Mouse (Mus musculus) cerebellum, adult 11 months (tissue): ENCODE data around the gene Myo5a.

Experiments used
- DNase-seq: peaks from one replicate; pipeline ENCODE4 v3.0.0; 2022

Myo5a gene

DNA sequence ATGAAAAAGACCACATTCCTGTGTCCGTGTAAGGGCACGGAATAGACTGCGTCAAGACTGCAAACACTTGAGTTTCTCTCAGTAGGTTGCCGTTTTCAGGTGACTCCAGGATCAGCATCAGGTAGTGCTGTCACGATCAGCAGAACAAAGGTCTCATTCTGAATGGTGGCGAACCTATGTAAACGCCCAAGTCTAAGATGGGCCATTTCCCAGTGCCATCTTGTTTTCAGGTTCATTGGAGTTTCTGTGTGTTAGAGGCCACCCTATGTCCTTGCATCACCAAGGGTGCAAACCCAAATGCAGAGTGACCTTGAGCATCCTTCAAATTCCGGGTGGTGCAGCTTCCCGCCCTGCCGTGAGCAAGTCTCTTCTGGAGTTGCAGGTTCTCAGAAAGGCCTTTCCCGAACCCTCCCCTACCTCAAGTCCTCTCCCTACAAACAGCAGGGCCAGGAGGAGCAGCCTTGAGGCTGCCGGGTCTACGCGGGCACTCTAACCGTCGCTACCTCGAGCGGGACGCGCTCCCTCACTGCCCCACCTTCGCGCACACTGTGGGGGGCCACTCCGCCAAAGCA is at the start of gene Myo5a:
Gene Myo5a, plus strand, starts transcription at position 559 of the 572 bp plus-strand sequence.
- no peak for DNase-seq

DNA sequence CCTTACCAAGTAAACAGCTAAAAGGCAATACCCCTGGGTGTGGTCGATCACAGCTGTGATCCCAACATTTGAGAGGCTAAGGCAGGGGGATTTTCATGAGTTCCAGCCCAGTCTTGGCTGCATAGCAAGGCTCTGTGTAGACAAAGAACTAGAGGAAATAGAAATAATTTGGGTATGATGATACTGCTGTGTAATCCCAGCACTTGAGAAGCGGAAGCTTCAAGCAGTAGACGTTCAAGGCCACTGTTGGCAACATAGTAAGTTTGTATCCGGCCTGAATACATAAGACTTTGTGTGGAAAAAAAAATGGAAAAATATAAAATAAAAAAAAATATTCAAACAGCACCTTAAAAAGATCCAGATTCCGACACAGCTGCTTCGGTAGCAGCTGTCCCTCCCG is 48.3 kb upstream of the Myo5a start:
- DNase-seq, result no peak

DNA sequence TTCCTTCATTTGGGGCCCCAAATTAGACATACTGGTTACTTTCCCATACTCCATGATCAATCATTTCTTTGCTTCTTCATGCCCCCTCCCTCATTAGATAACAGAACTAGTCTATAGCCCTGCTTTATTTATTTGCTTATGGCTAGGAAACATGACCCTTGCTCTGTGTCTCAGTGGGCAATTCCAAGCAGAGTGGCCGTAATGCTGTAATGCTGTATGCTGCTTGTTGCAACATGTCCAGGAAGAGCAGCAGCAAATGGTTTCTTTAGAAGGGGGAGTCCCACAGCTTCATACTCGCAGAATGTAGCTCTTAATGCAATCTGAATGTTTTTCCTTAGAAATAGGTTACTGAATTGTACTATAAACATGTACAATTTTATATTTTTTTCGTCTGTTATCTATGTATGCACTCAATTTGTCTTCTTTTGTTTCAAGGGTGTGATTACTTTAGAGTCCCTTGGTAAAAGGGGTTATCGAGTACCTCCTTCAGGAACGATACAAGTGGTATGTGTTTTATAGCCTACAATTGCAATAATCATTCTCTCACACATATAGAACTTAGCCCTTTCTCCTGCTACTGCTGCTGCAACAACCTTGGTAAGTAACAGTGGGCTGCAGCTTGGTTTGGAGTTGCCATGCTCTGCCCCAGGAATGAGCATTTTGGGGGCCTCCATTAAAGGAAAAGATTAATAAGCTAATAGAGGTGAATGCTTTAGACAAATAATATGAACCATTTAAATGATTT is 47.5 kb upstream of the Myo5a start:
- DNase-seq, result no peak

DNA sequence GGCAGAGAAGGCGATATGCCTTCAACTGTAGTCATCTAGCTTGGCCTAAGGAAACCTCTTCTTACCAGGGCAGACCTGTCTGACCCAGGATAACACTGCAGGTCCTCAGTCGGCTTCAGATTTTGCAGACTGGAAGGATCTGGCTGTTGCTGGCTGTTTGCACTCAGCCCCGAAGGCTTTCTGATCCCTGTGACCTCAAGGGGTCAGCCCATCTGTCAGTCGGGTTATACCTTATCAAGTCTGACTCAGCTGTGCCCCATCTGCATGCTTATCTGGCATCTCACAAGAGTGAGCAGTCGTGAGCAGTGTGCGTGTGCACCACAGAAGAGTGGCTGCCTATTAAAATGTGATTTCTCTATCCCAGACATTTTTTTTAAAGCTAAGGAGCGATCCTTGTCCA is 46.7 kb upstream of the Myo5a start:
- no peak for DNase-seq

DNA sequence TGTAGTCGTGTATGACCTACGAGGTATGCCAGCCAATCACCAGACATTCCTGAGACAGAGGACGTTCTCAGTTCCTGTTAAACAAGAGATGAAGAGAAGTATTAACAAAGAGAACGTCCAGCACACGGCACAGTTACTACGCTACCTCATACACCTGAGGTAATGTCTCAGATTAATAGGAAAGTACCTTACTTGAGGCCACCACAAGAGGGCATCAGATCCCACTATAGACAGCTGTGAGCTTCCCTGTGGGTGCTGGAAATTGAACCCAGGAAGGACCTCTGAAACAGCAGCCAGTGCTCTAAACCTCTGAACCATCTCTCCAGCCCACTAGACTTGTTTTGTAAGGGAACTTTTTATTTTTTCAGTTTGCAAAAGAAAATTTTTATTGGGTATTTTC is 45.1 kb upstream of the Myo5a start:
- no peak for DNase-seq

DNA sequence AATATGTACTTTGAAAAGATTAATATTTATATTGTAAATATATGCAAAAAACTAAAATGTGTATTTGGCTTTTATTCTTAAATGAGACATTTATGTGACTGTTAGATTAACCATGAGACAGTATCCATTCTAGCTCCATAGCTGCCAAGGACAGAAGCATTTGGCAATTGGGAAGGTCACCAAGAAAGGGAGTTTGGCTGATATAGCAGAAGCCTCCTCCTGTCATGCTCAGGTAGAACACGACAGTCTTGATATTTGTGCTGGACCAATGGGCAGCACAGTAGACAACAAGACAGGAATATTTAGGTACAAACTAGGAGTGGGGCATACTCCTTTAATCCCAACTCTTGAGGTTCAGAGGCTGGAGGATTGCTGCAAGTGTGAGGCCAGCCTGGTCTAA is 38.4 kb upstream of the Myo5a start:
- DNase-seq, result no peak

DNA sequence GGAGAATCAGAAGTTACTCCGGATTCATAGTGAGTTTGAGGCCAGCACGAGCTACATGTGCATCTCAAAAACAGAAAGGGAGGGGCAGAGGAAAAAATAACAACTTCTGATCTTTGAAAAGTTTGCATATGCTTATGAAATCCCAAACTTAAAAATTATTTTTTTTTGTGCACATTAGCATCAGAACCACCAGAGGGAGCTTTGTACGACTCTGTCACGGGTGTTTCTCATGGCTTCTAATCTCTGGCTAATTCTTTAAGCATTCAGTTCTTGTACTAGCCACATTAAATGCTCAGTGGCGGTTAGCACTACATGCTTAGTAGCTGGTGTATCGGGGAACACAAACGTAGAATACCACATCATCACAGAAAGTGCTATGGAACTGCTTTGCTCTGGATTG is 37.7 kb upstream of the Myo5a start:
- no peak for DNase-seq

DNA sequence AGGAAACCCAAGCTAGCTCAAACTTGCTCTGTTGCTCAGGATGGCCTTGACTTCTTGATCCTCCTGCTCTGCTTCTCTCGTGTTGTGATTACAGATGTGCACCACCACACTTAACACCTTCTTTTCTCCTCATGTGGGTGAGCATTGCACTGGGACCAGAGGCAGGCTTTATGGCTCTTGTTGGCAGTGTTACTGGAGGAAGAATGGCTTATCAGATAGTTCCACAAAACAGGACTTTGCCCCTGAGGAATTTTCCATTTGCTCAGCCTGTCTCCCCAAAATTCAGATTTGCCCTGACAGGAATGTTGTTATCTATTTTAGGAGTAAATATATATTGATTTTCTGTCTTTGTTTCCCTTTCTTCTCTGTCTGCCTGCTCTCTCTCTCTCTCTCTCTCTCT is 36.1 kb upstream of the Myo5a start:
- no peak for DNase-seq

DNA sequence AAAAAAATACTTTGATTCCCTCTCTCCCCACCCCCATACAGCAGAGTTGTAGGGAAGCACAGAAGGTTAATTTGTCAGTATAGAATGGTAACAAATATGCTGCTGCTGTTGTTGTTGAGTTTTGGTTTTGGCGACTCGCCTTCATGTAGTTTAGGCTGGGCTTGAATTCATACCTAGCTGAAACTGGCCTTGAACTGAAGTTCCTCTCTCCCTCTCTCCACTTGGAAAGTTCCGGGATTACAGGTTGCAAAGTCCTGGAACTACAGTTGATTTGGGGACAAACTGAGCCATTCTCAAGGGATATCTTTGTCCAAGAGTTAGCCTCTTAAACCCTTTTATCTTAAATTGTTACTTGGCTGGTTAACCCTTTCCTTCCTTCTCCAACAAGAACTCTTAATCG is 34.9 kb upstream of the Myo5a start:
- DNase-seq, result no peak

DNA sequence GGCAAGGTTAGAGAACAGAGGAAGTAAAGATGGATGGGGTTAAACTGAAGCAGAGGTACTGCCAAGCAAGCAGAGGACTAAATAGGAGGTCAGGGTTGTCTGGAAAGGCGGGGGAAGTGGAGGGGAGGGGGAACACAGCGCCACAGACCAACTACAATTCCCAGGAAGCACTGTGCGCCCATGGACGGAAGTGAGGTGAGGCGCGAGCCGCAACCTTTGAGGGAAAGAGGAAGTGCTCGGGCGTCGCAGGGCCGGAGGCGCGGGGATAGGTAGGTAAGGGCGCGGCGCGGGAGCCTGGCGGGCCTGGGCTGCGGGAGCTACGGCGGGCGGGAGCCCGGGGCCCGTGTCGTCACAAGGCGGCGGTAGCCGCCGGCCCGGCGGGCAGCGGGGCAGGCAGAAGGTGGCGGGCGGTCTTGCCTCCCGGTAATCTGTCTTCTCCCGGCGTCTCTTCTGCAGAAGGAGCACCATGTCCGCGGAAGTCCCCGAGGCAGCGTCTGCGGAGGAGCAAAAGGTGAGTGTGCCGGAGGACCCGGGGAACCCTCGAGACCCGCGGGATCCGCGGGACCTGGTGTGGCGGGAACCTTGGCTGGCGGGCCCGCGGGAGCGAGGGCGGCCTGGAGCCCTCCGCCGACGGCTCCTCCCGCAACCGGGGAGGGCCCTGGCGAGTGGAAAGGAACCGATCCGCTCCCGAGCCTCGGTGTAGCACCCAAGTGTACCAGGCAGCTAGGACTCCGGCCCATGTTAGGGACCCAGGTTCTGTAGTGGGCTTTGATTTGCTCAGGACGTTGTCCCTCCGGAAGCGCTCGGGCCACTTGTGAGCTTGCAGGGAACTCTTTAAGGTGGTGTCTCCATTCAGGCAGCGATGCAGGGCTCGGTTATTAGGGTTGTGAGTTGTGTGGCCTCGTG is 33.1 kb upstream of the Myo5a start, which contains the start of gene Arpp19:
Gene Arpp19, plus strand, starts transcription at position 164 of the 906 bp plus-strand sequence.
- DNase-seq, result peak; percentile 81

DNA sequence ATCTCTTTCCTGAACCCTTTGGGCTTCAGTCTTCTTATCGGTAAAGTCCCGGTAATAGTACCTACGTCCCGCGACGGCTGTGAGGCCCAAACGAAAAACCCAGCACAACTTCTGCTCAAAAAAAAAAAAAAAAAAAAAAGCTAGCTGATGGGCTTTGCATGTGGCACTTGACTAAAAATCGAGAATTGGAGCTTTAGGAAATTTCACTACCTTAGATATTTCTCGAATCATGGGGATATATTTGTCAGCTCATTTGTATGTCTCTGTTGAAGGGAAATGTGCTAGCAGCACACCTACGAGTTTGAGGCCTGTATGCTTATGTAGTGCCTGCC is 32.5 kb upstream of the Myo5a start:
- DNase-seq, result no peak

DNA sequence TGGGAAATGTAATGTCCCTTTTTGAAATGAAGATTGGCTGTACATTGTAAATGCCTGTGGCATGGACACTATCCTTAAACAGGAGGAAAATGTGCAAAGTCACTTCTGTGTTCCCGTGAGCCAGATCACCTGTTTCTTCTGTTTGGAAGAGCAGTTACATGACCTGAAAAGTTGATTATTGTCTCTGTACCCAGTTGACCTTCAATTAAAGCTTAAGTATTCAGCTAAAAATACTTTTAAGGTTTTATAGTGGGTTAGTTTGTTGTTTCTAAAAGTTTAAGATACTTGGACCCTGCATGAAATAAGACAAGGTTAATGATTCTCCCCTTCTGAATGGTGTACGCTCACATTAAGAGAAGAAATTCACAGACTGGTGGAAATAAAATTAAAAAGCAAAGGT is 30.2 kb upstream of the Myo5a start:
- DNase-seq, result no peak

DNA sequence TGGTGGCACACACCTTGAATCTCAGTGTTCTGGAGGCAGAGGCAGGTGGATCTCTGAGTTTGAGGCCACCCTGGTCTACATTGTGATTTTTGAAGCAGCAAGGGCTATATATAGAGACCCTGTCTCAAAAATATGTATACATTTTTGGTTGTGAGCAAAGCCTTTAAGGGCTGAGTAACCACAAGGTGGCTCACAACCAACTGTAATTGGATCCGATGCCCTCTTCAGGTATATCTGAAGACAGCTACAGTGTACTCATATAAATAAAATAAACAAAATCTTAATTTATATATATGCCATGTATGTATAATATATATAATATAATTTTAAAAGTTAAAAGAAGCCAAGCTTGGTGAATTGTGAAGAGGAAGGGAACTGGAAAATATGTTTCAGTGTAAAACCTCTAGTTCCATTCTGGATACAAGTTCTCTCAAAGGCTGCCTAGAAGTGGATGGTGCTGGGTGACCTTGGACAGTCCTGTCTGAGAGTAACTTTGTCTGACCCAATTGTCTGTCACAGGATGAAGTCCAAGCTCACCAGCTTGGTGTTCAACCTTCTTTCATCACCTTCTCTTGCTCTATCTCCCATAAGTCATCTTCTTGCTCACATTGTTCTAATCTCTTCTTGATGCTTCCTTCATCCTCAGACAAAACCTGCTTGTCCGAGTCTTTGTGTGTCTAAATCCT is 28.8 kb upstream of the Myo5a start:
- DNase-seq, result no peak

DNA sequence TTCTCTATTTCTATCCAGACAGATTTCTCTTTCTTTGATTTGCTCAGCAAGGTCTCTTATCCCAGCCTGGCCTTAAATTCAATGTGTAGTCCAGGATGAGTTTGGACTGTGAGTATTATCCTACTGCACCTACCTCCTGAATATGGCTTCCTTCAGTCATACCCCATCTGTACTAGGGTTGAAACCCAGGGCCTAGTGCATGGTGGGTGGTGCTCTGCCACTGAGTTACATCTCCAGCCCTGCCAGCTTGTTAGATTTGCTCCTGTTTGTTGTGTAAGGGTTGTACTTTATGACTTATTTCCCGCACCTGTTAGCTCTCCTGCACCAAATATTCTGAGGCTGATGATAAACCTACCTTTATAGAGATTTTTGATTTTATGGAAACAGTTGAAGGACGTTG is 27.6 kb upstream of the Myo5a start:
- DNase-seq, result no peak

DNA sequence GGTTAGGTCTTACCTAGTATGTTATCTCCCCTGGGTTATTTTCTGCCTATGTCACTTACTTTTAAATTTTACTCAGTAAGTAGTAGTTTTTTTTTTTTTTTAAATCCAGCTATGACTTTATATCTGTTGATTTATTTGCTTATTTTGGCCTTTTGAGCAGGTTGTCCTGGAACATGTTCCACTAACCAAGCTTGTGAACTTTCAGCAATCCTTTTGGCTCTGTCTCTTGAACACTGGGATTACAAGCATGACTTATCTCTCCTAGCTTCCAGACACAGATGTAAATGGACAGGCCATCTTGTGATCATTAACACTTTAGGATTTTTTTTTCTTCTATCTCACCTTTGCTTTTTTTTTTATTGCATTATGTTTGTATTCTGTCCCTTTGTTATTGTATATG is 23.7 kb upstream of the Myo5a start:
- DNase-seq, result no peak

DNA sequence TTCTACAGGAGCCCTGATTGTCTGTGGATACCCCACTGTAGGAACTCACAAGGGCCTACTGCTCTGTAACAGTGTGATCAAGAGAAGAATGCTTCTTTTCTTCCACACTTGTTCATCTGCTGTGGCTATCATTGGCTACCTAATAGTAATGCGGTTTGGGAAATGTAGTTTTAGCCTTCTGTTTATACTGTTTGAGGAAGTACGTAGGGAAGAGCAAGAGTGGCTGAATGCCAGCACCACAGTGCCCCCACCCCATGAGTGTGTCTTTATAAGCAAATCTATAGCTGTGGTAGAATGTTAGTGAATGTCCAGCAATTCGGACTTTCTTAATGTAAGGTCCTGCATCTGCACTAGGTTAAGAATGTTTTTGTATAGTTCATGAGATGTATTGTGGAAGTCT is 21.7 kb upstream of the Myo5a start:
- DNase-seq, result no peak

DNA sequence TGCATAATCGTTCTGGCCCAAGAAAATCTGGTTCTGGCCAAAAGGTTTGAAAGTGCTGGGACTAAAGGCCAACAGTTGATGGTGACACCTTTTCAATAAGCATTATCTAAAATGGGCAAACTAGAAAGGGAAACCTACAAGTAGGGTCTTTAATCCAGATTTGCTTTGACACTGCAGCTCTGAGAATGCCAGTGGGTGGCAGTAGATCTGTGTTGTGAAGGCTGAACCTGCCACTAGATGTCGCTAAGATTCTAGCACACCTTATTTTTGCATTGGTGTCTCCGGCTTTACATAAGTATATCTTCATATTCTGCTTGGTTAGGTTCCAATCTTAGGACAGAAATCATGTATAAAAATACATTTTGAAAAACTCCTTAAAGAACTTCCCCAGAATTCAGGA is 20.8 kb upstream of the Myo5a start:
- peak; percentile 71 for DNase-seq

DNA sequence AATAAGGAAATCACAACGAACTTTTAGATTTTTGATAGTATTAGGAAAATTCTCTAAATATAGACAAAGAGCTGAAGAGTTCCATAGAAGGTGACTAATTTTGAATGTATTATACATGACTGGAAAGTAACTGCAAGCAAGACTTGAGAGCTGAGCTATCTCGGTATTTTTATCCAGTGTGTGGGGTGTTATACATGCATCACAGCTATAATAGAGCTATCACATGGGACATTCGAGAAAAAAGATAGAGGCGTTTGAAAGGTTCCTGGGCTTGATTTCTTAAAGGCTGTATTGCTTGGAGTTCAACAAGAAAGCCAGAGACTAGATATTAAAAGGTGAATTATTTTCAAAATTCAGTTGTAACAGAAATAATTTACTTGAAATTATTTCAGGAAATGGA is 19.0 kb upstream of the Myo5a start:
- DNase-seq, result no peak

DNA sequence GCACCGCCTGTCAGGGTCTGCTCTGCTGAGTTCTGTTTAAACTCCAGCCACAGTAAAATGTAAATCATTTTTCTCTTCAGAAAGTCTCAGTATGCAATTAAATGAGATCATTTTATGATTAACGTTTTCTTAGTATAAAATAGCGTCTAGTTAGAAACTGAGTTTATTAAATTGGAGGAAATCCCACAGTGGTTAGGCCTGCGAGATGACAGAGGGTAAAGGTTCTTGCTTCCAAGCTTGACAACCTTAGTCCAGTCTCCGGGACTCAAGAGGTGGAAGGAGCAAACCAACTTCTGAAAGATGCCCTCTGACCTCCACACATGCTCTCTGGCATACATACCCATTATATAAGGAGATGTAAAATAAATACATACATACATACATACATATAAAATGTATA is 15.8 kb upstream of the Myo5a start:
- no peak for DNase-seq

DNA sequence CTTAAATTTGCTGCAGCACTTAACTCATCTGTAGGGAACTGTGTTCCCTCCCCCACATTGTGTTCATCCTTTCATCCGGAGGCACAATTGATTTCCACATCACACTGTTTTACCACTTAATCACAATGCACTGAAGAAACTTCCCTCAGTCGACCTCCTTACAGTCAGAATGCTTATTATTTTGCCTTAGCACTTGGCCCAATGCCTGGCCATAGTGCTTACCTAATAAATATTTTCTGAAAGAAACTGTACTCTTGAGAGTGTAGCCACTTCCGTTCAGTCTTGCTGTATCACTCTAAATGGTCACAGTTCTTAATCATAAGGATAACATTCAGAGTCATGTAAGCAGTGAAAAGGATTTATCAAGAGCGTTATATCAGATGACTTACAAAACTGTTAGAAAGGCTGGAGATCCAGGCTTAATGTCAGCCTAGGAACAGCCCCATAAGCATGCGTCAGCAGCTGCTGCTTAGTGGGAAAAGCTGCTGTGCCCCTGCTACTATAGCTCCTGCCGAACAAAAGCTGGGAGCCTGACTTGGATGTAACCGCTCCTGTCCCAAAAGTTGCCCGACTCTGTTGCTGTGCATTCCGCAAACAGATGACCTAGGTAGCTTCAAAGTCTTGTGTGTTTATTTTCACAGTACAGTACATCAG is 6.0 kb upstream of the Myo5a start:
- DNase-seq, result no peak

DNA sequence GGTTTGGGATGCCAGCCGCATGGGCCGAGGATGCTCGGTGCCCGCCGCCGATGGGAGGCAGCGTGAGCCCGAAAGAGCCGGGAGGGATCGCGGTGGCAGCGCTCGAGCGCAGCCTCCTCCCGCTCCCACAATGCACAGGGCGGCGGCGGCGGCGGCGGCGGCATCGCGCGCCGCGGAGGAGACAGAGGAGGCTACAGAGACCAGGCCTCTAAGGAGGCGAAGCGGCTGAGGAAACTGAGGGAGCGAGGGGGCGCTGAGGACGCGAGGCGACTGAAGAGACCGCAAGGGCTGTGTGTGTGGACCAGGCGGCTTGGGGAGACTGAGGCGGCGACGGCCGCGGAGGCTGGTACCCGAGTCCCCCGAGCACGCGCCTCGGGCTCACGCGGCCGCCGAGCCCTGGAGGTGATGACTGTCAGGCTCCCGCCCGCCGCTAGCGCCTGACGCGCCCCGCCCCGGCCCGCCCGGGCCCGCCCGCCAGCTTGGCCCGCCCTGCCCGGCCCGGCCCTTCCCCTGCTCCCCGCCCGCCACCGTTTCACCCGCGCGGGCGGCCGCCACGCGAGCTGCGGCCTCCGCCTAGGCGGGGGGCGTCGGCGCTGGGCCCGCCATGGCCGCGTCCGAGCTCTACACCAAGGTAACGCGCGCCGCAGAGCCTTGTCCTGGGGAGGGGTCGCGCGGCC is 352 bp downstream of the Myo5a start:
- DNase-seq, result peak; percentile 81

DNA sequence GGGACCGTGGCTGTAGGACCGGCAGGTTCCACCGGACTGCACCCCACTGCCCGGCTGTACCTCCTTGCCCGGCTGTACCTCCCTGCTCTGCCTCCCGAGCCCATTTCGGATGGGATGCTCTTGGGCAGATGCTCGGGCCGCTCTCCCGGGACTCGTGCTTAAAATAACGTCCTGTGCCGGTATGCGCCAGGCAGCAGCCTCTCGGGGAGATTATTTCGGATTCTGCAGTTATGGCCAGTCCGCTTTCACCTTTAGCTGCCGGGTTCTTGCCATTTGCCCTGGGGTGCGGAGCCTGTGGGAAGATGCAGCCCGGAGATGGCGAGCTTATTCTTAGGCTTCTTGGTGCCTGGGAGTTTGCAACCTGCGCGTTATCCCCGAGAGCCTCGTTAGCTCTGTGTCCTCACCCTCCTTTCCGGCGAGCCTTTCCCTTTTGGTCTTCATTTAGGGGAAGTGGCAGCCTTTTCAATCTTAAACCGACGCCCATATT is 934 bp downstream of the Myo5a start:
- DNase-seq, result no peak
